Mouse (Mus musculus) small intestine, adult 2 months (tissue): ENCODE data around the gene Bach2.

ENCODE experiments used
- CTCF ChIP-seq: fragments of 200-500 bp; IDR thresholded peaks from 2 replicates; pipeline ENCODE4 v1.5.1; 2012; ENCODE audit warnings: low read depth, mild to moderate bottlenecking, control low read depth, inconsistent platforms, low read length, moderate library complexity, mixed read lengths; ENCODE audit not compliant: insufficient replicate concordance, insufficient read length; ENCODE audit errors: extremely low read depth
- POLR2A ChIP-seq: fragments of 200-500 bp; IDR thresholded peaks from 2 replicates; pipeline ENCODE4 v1.6.1; 2012; ENCODE audit warnings: low read depth, mild to moderate bottlenecking, control low read depth, inconsistent platforms, low read length, moderate library complexity

- TF ChIP-seq CTCF: no peak
- no peak for TF ChIP-seq POLR2A
Observed at GRCm38 (mm10) chr4:32201114-32201513, 37.5 kb upstream of the Bach2 start.
